Mouse (Mus musculus): ENCODE measurements around the gene Cdkn1c. TPM values are rescaled to one million over a fixed set of nuclear protein-coding genes. Genes with fewer than 3 reads are reported as not detected.

The Cdkn1c gene
- total and polyA plus RNA-seq, 2 experiments from 2014 or later: 107 to 111 TPM

- H3K9me3 ChIP-seq (ENCODE audit: low read length): peaks cover 8% of the 10 kb centered on the region; the same call in 1 of the 2 replicates
- H3K4me2 ChIP-seq (ENCODE audit: low read depth, low read length, poor library complexity, severe bottlenecking): peak overlapping the region; percentile 56
- no peaks in the 10 kb centered on the region for H3K4me1 ChIP-seq (ENCODE audit: insufficient read depth, low read length)
- H3K4me3 ChIP-seq (ENCODE audit: low read depth, low read length): peak overlapping the region; percentile 44
- ATAC-seq (ENCODE audit: low FRiP score) (peak; percentile 17; the same call in 1 of the 2 replicates), DNase-seq (ENCODE audit: low spot score) (no peak)
- H3K27me3 ChIP-seq (ENCODE audit: insufficient read depth, low read length): no peaks in the 10 kb centered on the region
- WGBS: 35% methylated on average over 18 of the region's 32 CpGs
- no peaks in the 10 kb centered on the region for H3K36me3 ChIP-seq (ENCODE audit: insufficient read depth, low read length)
- no peak overlapping the region for H3K9ac ChIP-seq (replicated peaks; ENCODE audit: low read length, poor library complexity, severe bottlenecking)
- no peak overlapping the region for H3K27ac ChIP-seq (ENCODE audit: low read depth, low read length)
- TF ChIP-seq CTCF (IDR thresholded peaks at IDR 0.05): no peak
Observed at GRCm38 (mm10) chr7:143461294-143461870, 532 bp upstream of the Cdkn1c start.

GRCm38 (mm10) chr7:143460217-143460834, 524 bp downstream of the Cdkn1c start:
- peak overlapping the region; percentile 56 for H3K4me2 ChIP-seq (ENCODE audit: low read depth, low read length, poor library complexity, severe bottlenecking)
- 42% methylated on average over 59 of the region's 60 CpGs for WGBS
- no peaks in the 10 kb centered on the region for H3K27me3 ChIP-seq (ENCODE audit: insufficient read depth, low read length)
- no peak for TF ChIP-seq CTCF (IDR thresholded peaks at IDR 0.05)
- no peaks in the 10 kb centered on the region for H3K36me3 ChIP-seq (ENCODE audit: insufficient read depth, low read length)
- no peak overlapping the region for H3K27ac ChIP-seq (ENCODE audit: low read depth, low read length)
- peaks cover 8% of the 10 kb centered on the region; the same call in 1 of the 2 replicates for H3K9me3 ChIP-seq (ENCODE audit: low read length)
- DNase-seq (ENCODE audit: low spot score) (no peak), ATAC-seq (ENCODE audit: low FRiP score) (no peak)
- H3K4me1 ChIP-seq (ENCODE audit: insufficient read depth, low read length): no peaks in the 10 kb centered on the region
- peak overlapping the region; percentile 44; the same call in 1 of the 2 replicates for H3K9ac ChIP-seq (replicated peaks; ENCODE audit: low read length, poor library complexity, severe bottlenecking)
- peak overlapping the region; percentile 44 for H3K4me3 ChIP-seq (ENCODE audit: low read depth, low read length)

GRCm38 (mm10) chr7:143459332-143460211, 1.3 kb downstream of the Cdkn1c start:
- DNase-seq (ENCODE audit: low spot score) (no peak), ATAC-seq (ENCODE audit: low FRiP score) (no peak)
- peak overlapping the region; percentile 44 for H3K4me3 ChIP-seq (ENCODE audit: low read depth, low read length)
- no peak overlapping the region for H3K27ac ChIP-seq (ENCODE audit: low read depth, low read length)
- peak overlapping the region; percentile 56 for H3K4me2 ChIP-seq (ENCODE audit: low read depth, low read length, poor library complexity, severe bottlenecking)
- no peaks in the 10 kb centered on the region for H3K4me1 ChIP-seq (ENCODE audit: insufficient read depth, low read length)
- peaks cover 8% of the 10 kb centered on the region; the same call in 1 of the 2 replicates for H3K9me3 ChIP-seq (ENCODE audit: low read length)
- WGBS: 32% methylated on average over 94 of the region's 100 CpGs
- no peaks in the 10 kb centered on the region for H3K36me3 ChIP-seq (ENCODE audit: insufficient read depth, low read length)
- H3K27me3 ChIP-seq (ENCODE audit: insufficient read depth, low read length): no peaks in the 10 kb centered on the region
- peak overlapping the region; percentile 44 for H3K9ac ChIP-seq (replicated peaks; ENCODE audit: low read length, poor library complexity, severe bottlenecking)
- no peak for TF ChIP-seq CTCF (IDR thresholded peaks at IDR 0.05)

- Histone ChIP-seq H3K27ac (ENCODE audit: low read depth, low read length) (no peak overlapping the region), H3K4me3 (ENCODE audit: low read depth, low read length) (peak overlapping the region; percentile 44)
Observed at GRCm38 (mm10) chr7:143458963-143459331, 1.9 kb downstream of the Cdkn1c start.

GRCm38 (mm10) chr7:143447130-143447529, 13.7 kb downstream of the Cdkn1c start:
- WGBS: 65% methylated on average over 2 of the region's 2 CpGs

More at GRCm38 (mm10) chr7:143458963-143459331, 1.9 kb downstream of the Cdkn1c start:
- peak overlapping the region; percentile 44; the same call in 1 of the 2 replicates for H3K9ac ChIP-seq (replicated peaks; ENCODE audit: low read length, poor library complexity, severe bottlenecking)
- H3K27me3 ChIP-seq (ENCODE audit: insufficient read depth, low read length): no peaks in the 10 kb centered on the region
- H3K4me2 ChIP-seq (ENCODE audit: low read depth, low read length, poor library complexity, severe bottlenecking): peak overlapping the region; percentile 56
- no peak for TF ChIP-seq CTCF (IDR thresholded peaks at IDR 0.05)
- WGBS: 32% methylated on average over 35 of the region's 38 CpGs
- peaks cover 8% of the 10 kb centered on the region; the same call in 1 of the 2 replicates for H3K9me3 ChIP-seq (ENCODE audit: low read length)
- no peaks in the 10 kb centered on the region for H3K36me3 ChIP-seq (ENCODE audit: insufficient read depth, low read length)
- no peak for ATAC-seq (ENCODE audit: low FRiP score)
- DNase-seq (ENCODE audit: low spot score): no peak
- H3K4me1 ChIP-seq (ENCODE audit: insufficient read depth, low read length): no peaks in the 10 kb centered on the region

More at GRCm38 (mm10) chr7:143447130-143447529, 13.7 kb downstream of the Cdkn1c start:
- no peak overlapping the region for H3K27ac ChIP-seq (ENCODE audit: low read depth, low read length)
- no peaks in the 10 kb centered on the region for H3K36me3 ChIP-seq (ENCODE audit: insufficient read depth, low read length)
- DNase-seq (ENCODE audit: low spot score) (no peak), ATAC-seq (ENCODE audit: low FRiP score) (no peak)
- no peak overlapping the region for H3K9ac ChIP-seq (replicated peaks; ENCODE audit: low read length, poor library complexity, severe bottlenecking)
- no peaks in the 10 kb centered on the region; the same call in 1 of the 2 replicates for H3K4me1 ChIP-seq (ENCODE audit: insufficient read depth, low read length)
- H3K4me2 ChIP-seq (ENCODE audit: low read depth, low read length, poor library complexity, severe bottlenecking): no peak overlapping the region
- TF ChIP-seq CTCF (IDR thresholded peaks at IDR 0.05): no peak
- H3K9me3 ChIP-seq (ENCODE audit: low read length): no peaks in the 10 kb centered on the region
- H3K27me3 ChIP-seq (ENCODE audit: insufficient read depth, low read length): peaks cover 3% of the 10 kb centered on the region; the same call in 1 of the 2 replicates
- no peak overlapping the region for H3K4me3 ChIP-seq (ENCODE audit: low read depth, low read length)

All from midbrain, postnatal 0 days (tissue).